Mouse (Mus musculus): ENCODE results near the gene Spon1.
A peak's percentile ranks its signal among the peaks of the same experiment; 100 is the strongest.

The Spon1 gene

DNA sequence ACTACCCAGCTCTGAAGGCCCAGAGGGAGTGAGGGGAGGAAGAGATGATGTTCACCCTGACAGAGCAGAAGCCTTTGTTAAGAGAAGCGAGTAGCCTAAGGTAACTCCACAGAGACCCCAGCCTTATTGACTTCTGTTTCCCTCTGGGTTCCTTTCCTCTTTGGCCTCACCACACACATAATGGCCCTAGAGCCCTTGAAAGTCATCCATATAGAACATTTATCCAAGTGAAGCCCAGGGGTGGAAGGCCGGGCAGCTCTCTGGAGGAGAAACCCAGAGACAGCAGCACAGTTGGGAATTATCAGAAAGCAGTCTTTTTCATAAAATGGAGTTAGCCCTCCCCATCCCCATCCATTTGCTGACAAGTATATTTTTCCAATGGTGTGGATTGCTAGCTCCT is 75.7 kb downstream of the Spon1 start:
- no peak for DNase-seq (ENCODE audit: low spot score)

DNA sequence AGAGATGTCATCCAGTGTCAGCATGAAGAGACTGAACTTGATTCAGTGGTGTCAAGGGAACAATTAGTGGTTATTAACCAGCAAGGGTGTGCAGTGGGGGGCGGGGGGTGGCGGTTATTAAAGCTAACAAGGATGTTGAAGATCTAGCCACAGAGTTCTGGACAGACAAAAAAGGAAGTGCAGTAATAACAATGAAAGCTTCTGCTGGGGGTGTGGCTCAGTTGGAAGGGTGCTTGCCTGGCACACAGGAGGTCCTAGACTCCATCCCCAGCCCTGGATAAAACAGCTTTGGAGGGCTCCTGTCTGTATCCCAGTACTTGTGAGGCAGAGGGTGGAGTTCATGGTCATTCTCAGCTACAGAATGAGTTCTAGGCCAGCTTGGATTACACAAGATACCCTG is 77.4 kb downstream of the Spon1 start:
- no peak for DNase-seq (ENCODE audit: low spot score)

DNA sequence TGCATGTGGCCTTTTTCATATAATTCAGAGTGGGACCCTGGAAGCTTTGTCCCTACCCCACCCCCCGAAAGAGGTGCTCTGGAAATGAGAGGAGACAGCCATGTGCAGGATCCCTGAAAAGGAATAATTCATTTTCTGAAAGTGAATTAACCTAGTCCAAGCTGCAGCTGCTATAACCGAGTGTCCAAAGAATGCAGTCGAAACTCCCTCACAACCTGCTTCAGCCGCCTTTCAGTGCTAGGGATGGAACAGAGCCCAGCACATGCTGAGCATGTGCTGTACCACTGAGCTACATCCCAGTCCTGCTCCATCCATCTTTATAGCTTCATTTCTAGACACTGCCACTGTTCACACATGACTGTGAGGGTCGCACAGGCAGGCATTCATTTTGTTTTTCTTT is 79.4 kb downstream of the Spon1 start:
- DNase-seq (ENCODE audit: low spot score) = no peak

DNA sequence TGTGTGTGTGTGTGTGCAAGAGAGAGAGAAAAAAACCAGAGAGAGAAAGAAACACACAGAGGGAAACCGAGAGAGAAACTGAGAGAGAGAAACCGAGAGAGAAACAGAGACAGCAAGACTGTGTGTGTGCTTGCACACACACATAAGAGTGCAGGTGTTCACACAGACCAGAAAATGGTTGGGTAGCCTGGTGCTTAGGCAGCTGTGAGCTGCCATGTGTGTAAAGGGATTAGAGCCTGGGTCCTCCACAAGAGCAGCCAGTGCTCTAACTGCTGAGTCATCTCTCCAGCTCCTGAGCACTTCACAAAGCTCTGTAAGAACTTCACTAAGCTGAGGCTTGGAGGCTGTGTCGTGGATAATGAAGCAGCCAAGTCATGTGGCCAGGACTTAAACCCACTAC is 80.8 kb downstream of the Spon1 start:
- no peak for DNase-seq (ENCODE audit: low spot score)

DNA sequence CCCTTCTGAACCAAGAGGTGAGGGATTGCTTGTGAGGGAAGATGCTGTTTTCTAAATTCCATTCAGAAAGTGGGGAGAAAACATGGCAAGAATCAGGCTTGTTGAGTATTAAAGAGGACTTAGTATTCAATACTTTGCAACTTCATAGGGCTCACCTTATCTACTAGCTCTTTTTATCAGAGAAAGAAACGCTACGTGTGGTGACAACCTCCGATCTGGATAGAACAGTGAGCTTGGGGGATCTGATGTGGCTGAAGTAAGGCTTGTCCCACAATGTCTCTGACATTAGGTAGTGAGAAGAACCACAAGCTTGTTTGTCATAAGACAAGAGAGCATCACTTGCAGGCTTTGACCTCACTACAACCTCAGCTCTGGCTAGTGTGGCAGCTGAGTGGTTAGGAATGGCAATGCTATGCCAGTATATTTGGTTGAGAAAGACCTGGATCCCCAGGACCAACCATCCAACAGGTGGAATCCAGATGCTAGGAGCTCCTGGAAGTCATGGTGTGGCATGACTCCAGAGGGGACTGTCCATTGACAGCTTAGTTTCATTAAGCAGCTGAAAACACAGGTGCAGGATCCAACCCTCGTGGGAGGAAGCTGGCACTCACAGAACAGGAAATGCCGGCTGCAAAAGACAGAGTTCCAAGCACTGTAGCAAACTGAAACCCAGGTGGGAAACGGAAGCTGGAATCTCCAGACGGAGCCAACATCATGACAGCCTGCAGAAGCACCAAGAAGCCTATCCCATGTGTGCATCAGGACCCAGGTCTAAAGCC is 81.4 kb downstream of the Spon1 start:
- DNase-seq (ENCODE audit: low spot score) = no peak

DNA sequence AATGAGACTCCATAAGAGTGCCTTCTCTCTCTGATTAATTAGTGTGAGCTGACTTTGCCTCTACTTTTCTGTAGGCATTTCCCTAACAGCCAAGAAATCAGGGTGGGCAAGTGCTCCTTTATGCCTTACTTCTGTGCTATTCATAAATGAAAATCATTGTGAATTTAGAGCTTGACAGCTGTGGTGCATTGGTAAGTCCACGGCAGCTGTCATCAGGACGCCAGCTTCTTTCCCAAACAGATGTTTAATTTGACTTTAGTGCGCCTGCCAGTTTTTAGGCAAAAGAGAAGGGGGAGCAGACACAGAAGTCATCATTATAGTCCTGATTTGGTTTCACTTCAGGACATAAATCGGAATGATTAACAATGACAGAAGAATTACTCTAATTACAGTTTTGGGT is 84.6 kb downstream of the Spon1 start:
- no peak for DNase-seq (ENCODE audit: low spot score)

DNA sequence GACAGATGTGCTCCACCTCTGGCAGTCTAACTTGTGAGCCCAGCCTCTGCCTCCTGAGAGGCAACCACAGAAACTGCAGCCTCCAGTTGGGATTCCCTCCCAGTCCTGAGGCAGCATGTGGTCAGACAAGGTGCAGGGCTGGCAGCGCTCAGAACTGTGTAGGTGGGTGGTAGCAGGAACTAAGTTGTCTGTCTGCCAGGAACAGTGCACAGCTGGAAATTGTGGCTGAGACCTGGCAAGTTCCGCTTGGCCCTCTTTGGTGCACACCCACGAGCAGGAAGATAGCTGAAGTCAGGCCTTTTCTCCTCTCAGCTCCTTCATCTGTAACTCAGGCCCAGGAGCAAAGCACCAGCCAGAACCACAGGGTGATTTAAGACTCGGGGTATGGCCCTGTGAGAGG is 89.6 kb downstream of the Spon1 start:
- no peak for DNase-seq (ENCODE audit: low spot score)

DNA sequence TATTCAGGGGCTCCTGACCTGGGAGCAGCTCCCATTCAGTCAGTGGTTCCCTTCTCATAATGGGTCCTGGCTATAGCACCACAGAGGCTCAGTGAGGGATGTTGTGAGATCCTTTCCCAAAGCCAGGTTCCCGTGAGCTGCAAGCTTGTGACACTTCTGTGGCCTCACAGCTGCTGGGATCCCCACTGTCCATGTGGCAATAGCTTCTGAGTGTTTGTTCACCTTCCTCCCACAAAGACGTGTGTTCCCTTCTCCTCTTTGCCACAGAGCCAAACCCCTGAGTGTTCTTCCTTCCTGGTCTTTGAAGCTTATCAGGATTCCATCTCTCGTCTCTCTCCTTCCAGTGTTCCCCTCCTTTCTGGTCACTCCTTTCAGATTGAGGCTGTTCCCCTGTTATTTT is 90.3 kb downstream of the Spon1 start:
- no peak for DNase-seq (ENCODE audit: low spot score)

DNA sequence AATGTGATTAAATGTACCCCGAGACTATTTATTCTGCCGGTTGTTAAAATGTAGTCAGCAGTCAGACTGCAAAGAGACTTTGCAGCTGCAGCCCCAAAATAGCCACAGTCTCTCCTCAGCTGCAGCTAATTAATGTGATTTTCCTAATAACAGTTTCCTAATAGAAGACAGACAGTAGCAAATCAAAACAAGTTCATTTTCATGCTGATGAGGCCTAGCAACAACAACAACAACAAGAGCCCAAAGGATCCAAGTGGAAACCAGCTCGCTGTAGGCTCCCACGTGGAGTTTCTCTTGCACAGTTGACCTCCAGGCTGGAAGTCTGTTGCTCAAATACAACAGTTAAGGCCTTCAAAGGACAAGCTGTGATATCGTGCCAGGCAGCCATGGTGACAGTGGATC is 93.7 kb downstream of the Spon1 start:
- DNase-seq (ENCODE audit: low spot score) = no peak

DNA sequence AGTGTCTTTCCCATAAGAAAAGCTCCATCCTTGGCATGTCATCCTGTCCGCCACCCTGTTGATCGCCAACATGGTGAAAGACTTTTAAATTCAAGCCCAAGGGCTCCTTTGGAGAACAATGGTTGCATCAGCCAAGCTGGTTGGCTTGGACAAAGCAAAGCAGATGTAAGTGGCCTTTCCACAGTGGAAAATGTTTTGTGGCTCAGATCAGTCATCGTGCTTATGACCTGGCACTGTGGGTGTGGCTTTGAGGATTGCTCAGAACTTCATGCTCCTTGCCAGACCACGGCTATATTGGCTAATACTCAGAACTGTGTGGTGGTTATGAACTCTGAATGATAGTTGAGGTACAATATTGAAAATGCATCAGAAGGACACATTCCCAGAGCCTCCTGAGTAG is 96.2 kb downstream of the Spon1 start:
- no peak for DNase-seq (ENCODE audit: low spot score)

DNA sequence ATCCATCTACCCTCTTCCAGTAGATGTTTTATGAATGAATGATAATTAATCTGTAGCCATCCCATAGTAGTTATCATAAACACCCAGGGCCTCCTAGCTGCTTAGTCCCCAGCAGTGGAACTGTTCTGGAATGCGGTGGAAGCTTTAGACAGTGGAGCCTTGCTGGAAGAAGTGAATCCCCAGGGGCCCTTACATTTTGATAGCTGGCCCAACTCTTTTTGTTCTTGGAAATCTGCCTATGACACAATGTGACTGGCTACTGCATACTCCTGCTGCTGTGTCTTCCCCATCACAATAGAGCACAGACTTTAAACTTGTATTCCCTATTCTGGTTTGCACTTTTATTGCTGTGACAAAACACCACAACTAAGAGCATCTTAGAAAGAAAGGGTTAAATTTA is 107.0 kb downstream of the Spon1 start:
- DNase-seq (ENCODE audit: low spot score) = no peak

DNA sequence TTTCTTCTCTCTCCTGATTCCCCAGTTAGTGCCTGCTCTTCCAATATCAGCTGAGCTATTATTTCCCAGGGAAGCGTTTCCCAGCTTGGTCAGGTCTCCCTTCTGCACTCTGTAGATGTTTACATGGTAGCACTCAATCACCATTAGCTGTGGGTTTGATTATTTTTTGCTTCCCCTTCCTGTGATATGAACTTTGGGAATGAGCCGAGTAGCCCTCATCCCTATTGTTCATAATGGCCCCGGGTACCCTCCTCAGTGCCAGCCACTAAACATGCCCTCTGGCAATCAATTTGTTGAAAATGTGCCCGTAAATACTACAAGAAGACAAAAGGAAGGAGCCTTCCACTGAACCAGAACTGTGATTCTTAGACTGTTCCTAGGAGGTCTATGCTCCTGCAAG is 111.7 kb downstream of the Spon1 start:
- DNase-seq (ENCODE audit: low spot score) = no peak

DNA sequence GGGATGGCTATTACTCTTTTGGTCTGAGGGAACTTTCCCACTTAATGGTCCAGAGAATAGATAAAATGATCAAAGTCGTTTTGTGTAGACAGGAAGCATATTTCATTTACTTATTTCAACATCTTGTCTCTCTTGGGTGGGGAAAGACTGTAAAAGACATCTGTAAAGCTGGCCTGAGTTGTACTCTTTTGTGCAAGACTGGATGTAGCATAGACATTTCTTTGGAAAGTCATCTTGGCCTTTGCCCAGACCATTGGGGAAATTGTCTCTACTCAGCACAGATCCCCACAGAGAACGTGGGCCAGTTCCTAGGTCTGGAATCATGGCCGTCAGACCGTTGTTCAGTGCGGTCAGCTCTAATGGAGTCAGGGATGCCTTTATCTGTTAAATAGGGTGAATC is 112.1 kb downstream of the Spon1 start:
- DNase-seq (ENCODE audit: low spot score) = peak; percentile 19

DNA sequence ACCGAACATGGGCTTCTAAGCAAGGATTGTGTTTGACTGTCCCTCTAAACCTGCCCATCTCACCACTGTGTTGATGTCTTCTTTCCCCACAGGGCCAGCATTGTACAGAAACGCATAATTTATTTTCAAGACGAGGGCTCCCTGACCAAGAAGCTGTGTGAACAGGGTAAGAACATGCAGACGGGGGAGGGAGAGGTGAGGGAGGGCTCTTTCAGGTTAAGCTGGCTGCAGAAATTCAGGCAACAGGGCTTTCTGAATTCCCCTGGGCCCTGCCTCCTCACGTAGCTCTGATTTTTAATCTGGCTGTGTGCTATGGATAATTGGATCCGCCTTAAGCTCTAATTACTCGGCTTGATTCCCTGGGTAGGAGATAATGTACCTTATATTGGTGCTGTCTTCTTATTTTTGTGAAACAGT is 113.3 kb downstream of the Spon1 start:
- no peak for DNase-seq (ENCODE audit: low spot score)

DNA sequence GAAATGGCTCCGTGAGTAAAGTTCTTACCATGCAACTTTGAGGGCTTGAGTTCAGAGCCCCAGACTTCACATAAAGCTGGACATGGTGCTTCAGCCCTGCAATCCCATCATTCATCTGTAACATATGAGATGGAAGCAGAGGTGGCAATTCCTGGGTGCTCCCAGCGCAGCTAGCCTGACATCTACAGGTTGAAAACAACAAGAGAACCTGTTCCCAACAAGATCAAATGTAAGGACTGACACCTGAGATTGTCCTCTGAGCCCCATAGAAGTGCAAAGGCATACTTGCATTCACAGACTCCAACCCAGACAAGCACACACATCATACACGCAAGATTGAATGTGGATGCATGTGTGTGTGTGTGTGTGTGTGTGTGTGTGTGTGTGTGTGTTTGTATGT is 114.2 kb downstream of the Spon1 start:
- no peak for DNase-seq (ENCODE audit: low spot score)

DNA sequence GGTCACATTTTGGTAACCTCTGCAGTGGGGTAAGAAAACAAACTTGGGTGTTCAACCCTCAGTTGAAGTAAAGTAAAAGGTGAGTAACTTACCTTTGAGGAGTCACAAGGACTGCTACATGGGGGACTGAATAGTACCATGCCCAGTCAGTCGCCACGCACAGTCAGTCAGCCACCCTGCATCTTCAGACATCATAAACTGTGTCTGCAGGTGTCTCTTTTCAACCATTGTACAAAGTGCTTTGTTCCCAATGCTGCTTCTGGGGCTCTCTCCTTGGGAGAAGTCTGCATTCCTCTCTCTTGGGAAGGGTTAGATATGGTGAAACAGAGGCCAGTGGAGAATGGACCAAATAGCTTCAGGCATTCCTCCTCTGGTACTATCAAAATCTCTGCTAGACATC is 125.0 kb downstream of the Spon1 start:
- no peak for DNase-seq (ENCODE audit: low spot score)

DNA sequence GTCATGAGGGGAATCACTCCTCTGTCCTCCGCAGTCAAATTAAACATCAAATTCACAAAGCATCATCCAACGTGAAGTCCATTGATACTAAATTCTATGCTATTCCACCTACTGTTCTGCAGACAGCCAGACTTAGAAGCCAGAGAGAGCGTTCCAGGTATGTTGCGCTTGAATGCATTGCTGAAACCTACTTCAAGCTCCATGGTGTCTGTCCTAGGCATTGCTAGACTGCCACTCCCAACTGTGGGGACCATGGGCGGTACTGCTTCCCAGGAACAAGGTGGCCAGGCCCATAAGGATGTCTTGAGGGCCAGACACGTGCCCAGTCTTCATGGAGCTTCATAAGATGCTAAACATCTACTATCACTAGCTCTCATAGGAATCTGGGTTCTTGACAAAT is 125.7 kb downstream of the Spon1 start:
- no peak for DNase-seq (ENCODE audit: low spot score)

DNA sequence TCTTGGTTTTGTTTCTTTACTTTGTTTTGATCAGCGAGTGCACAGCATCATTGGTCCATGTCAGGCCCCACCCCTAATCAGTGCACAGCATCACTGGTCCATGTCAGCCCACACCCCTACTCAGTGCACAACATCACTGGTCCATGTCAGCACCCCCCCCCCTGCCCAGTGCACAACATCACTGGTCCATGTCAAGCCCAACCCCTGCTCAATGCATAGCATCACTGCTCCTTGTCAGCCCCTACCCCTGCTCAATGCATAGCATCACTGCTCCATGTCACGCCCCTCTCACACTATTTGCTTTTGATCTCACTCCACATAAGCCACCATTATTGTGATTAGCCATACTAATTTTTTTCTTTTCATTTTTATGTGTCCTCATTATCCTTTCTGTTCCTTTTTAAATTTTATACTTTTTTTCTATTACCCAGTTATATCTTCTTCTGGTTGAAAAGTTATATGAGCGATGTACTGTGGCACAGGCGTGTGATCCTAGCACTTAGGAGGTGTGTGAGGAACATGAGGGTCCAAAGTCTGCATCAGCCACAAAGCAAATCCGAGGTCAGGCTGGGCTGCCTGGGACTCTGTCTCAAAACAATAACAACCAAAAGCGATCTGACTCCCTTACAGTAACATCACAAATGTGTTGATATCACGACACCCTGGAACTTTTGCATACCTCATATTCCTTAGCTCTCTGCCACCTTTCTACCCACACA is 128.3 kb downstream of the Spon1 start:
- no peak for DNase-seq (ENCODE audit: low spot score)

DNA sequence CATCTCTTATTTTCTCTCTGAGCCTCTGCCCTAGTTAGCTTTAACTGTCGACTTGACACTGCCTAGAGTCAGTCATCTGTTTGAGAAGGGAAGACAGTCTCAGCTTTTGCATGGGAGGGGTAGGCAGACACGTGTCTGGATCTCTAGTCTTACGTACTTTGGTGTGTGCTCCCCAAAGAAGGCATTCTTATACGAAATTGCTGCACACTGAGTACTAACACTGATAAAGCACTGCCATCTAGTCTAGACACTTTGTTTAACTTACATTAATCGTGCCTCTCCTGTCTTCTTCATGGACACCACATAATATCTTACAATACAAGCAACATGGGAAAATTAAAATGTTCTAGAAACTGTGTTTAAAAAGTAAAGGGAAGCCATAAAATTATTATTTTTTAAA is 129.5 kb downstream of the Spon1 start:
- no peak for DNase-seq (ENCODE audit: low spot score)

DNA sequence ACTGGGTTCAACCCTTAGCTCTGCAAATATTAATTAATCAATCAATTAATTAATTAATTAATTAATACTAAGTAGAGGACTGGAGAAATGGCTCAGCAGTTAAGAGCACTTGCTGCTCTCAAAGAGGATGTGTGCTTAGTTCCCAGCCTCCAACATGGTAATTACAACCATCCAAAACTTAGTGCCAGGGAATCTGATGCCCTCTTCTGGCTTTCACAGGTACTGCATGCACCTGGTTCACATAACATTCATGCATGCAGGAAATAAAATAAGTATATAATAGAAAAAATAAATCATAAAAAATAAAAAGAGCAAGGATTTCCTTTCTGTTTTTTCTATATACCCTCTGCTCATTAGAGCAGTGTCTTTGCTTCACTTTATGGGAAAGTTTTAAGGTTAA is 132.6 kb downstream of the Spon1 start:
- no peak for DNase-seq (ENCODE audit: low spot score)

DNA sequence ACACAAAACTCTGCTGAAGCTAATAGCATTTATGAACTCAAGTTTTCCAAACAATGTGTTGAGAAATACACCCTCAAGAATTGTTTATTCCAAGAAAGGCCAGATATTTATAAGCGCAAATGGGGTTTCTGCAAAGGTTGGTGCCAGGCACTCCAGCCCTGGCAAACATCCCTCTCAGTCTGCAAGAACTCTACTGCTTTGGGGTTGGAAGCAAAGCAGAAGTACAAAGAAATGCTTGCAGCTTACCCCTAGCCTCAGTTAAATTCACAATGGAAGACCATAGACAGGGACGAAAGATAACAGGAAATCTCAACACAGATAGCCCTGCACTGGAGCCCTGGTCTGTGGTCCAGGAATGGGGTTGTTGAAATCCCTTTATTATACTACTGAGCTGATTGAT is 135.7 kb downstream of the Spon1 start:
- DNase-seq (ENCODE audit: low spot score) = no peak

DNA sequence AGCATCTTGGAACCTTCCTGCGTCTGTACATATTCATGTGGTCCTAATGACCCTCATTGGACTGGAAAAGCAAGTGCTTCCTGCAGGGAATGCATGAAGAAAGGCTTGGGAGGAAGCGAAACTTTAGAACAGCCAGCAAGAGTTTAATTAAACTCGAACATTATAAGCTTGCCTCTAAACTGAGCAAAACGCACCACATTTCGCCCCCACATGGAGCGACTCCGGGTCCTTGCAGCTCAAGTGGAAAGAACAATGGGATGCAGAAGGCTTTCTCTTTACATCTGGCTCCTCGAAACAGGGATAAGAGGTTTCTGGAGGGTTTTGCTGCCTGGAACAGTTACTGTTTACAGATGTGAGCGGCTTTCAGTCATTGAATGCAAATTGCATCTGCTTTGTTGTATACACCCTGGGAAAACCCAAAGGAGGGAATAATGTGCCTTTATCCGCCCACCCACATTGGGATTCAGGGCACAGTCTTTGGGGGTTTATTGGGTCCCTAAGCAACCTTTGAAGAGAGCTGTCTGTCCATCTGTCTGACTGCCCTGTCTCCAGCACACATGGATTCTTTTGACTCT is 136.2 kb downstream of the Spon1 start:
- DNase-seq (ENCODE audit: low spot score) = no peak

DNA sequence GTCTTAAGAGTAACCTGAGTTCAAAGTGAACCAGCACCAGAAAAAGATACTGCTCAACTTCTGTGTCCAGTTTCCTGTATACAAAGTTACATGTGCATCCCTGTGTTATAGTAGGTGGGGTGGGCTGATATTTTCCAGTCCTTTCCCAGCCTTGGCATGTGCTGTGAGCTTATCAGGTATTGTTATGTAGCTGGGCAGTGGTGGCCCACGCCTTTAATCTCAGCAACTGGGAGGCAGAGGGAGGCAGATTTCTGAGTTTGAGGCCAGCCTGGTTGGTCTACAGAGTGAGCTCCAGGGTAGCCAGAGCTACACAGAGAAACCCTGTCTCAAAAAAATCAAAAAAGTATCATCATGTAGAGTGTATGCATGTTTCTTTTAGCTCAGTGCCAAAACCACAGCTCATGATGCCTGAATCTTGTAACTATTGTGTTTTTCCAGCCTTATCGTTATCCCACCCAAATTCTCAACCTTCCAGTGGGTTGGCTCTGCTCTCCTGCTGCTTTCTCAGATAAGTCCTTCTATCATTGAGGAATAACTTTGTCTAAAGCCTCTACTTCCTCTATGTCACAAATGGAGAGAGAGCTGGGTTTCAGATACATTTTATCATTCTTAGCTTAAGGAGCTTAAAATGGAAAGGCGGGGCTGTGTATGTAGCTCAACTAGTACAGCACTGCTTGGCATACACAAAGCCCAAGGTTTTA is 137.5 kb downstream of the Spon1 start:
- DNase-seq (ENCODE audit: low spot score) = no peak

All from urinary bladder, postnatal 14 days (tissue).